8 mouse cellular contexts compared by ENCODE assay signal in genomic region chr4:106315921-106316350, GRCm38 (mm10). TPM values are rescaled to one million over a fixed set of nuclear protein-coding genes. Genes with fewer than 3 reads are reported as not detected.
DNase-seq lines count a peak whose midpoint lies in the region.

Usp24 (plus strand) TSS chr4:106316213.

- H3K27me3 ChIP-seq in hindbrain, embryonic 10.5 days (ENCODE audit: insufficient read depth, poor library complexity, severe bottlenecking): peaks cover 11% of the 10 kb centered on the region; the same call in 1 of the 2 replicates

- H3K36me3 ChIP-seq in hindbrain, embryonic 10.5 days: no peaks in the 10 kb centered on the region

- peak within 1 kb of the TSS; percentile 92 for H3K4me3 ChIP-seq in hindbrain, embryonic 10.5 days

- peak; percentile 58 for DNase-seq in MN1 (ENCODE audit: low spot score)
- DNase-seq in cerebellum, adult 9-11 months: peak; percentile 74
- DNase-seq in frontal cortex, postnatal 10 days (ENCODE audit: low spot score in 2 of 2): peak; percentile 54 to 68
- DNase-seq in hindbrain, embryonic 10.5 days (ENCODE audit: low spot score): peak; percentile 77
- DNase-seq in layer of hippocampus, postnatal 14 days (ENCODE audit: low spot score in 2 of 2): peak; percentile 43 to 71
- peak; percentile 73 for DNase-seq in lung, postnatal 10 days
- peak; percentile 63 for DNase-seq in ovary, postnatal 10 days (ENCODE audit: low spot score)
- peak; percentile 81 for DNase-seq in thymus, postnatal 0 days (ENCODE audit: low spot score)

- H3K4me1 ChIP-seq in hindbrain, embryonic 10.5 days (replicated peaks): peaks cover 46% of the 10 kb centered on the region

- no peaks in the 10 kb centered on the region for H3K9me3 ChIP-seq in hindbrain, embryonic 10.5 days

- peak within 1 kb of the TSS; percentile 99 for H3K27ac ChIP-seq in hindbrain, embryonic 10.5 days

- under 1% methylated on average over 59 of the region's 60 CpGs for WGBS in hindbrain, embryonic 10.5 days

RNA-seq across cellular contexts. Expression of gene Usp24, which starts in this region (rescaled TPM):
- 6.7 and 7.1 TPM in 2 replicates for polyA plus RNA-seq in hindbrain, embryonic 10.5 days (2016; fragmentation: Nextera tagmentation; extraction: Ambion mirVana)
- total RNA-seq in layer of hippocampus, postnatal 14 days (2021): 10 to 100 TPM; 44.1 to 47.7 TPM
- polyA plus RNA-seq in thymus, postnatal 0 days (2015; fragmentation: Nextera tagmentation; extraction: Ambion mirVana): 10.9 and 15.3 TPM in 2 replicates

Comparison
In these comparisons a context has a peak if more than half of its experiments do, and no peak if none do; other contexts are left out.
1. Peak in every context shown above with its lines: DNase-seq, H3K4me3 ChIP-seq and H3K27ac ChIP-seq.